Mouse (Mus musculus) liver, postnatal 0 days (tissue): ENCODE results near the gene Vwa8.

Source experiments
- CTCF ChIP-seq: sonication (generic); IDR thresholded peaks from 2 replicates; pipeline ENCODE4 v1.5.1; 2016; ENCODE audit warnings: antibody characterized with exemption, low read depth
- EP300 ChIP-seq: IDR thresholded peaks from 2 replicates; pipeline ENCODE4 v1.6.1; 2016; ENCODE audit warnings: antibody characterized with exemption, low read depth, mild to moderate bottlenecking

DNA sequence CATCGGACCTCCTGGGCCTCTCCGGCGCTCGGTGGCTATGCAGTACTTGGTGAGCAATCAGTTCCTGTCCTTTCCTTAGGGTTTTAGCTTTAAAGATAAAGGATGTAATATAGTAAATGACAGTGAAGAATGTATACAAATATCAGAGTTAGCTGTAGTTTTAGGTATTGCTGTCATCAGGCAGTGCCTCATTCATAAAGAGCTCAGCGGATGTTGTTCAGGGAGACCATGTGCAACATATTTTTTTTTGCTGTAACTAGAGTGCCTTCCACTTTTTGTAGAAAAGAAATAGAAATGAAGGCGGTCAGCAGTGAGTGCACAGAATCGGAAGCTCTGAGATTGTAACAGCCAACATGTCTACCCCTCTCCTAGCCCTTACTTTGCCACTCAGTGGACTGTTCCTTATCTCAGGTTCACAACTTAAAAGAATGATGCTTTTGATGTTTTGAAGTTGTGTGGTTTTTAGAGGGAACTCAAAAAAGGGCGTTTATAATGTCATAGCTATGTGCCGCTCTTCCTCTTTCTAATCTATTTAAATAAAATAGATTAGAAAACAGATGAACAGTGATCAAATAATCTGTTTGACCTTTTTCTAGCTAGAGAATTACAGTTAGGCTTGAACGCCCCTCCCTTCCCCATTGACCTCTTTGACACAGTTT, 59.5 kb downstream of the Vwa8 start:
- TF ChIP-seq CTCF = no peak
- no peak for TF ChIP-seq EP300
